Mouse (Mus musculus) limb, embryonic 12.5 days (tissue): ENCODE measurements around the gene Arhgap6. TPM values are rescaled to one million over a fixed set of nuclear protein-coding genes. Genes with fewer than 3 reads are reported as not detected.
A peak's percentile ranks its signal among the peaks of the same experiment; 100 is the strongest.

Experiments
- ATAC-seq: fragments of 200-750 bp; cut with Nextera tagmentation; 2 replicates; pipeline ENCODE4 v1.8.0; 2017; ENCODE audit warnings: low read depth, moderate TSS enrichment; ENCODE audit not compliant: insufficient number of reproducible peaks, insufficient read depth, low FRiP score, low TSS enrichment
- H3K27ac ChIP-seq: fragments of 300-500 bp; sonication (generic); 2 replicates; pipeline ENCODE4 v1.5.1; 2016; ENCODE audit warnings: mild to moderate bottlenecking, moderate library complexity
- H3K27me3 ChIP-seq: fragments of 300-500 bp; sonication (generic); 2 replicates; pipeline ENCODE4 v1.6.1; 2016; ENCODE audit warnings: mild to moderate bottlenecking, moderate library complexity
- H3K36me3 ChIP-seq: fragments of 300-500 bp; sonication (generic); 2 replicates; pipeline ENCODE4 v1.6.1; 2016; ENCODE audit warnings: mild to moderate bottlenecking, moderate library complexity
- H3K4me1 ChIP-seq: fragments of 300-500 bp; sonication (generic); replicated peaks from 2 replicates; pipeline ENCODE4 v1.6.1; 2016
- H3K4me2 ChIP-seq: fragments of 300-500 bp; sonication (generic); 2 replicates; pipeline ENCODE4 v1.6.1; 2016; ENCODE audit warnings: mild to moderate bottlenecking, moderate library complexity
- H3K4me3 ChIP-seq: fragments of 300-500 bp; sonication (generic); replicated peaks from 2 replicates; pipeline ENCODE4 v1.5.1; 2016; ENCODE audit warnings: mild to moderate bottlenecking
- H3K9ac ChIP-seq: fragments of 300-500 bp; sonication (generic); replicated peaks from 2 replicates; pipeline ENCODE4 v1.6.1; 2016; ENCODE audit warnings: mild to moderate bottlenecking, moderate library complexity
- H3K9me3 ChIP-seq: fragments of 300-500 bp; sonication (generic); 2 replicates; pipeline ENCODE4 v1.6.1; 2016; ENCODE audit warnings: mild to moderate bottlenecking, moderate library complexity
- WGBS: fragments of 180-500 bp; shearing (Covaris S2); methylation state at CpG from one replicate; pipeline ENCODE4 v1.1.7; 2016; 5-methylcytosine and 5-hydroxymethylcytosine counted together
- polyA plus RNA-seq: library from polyadenylated mRNA; unstranded; fragments of >200 nt; fragmentation: Nextera tagmentation; extraction: Ambion mirVana; gene quantifications from 2 replicates; pipeline ENCODE4 v1.2.1, GENCODE M21; 2016

The Arhgap6 gene
- polyA plus RNA-seq, 1 experiment from 2014 or later, result 1.3 TPM

DNA sequence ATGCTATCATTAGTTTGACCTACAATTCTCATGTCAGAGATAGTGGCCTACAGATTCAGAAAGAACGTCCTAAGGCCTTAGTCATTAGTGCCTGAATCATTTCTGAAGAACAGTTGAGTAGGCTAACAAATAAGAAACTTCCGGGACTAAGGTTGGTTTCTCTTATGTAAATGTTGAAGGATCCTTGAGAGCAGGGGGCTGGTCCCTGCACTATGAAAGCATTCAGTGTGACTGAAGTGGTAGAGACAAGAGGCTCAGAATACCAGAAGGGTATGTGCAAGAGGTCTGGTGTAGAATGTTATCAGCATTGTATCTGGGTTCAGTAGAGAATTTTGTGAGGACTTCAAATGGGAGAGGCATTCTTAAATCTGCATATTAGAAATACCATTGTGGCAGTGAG lies 185.5 kb downstream of the Arhgap6 start:
- Histone ChIP-seq H3K4me3 (no peak overlapping the region), H3K36me3 (no peaks in the 10 kb centered on the region), H3K27me3 (peaks cover 16% of the 10 kb centered on the region), H3K4me2 (no peak overlapping the region), H3K9ac (no peak overlapping the region), H3K9me3 (no peaks in the 10 kb centered on the region), H3K4me1 (no peaks in the 10 kb centered on the region), H3K27ac (no peak overlapping the region)
- WGBS, result 74% methylated on average over 2 of the region's 2 CpGs
- ATAC-seq, result no peak

- no peaks in the 10 kb centered on the region for H3K9me3 ChIP-seq
- H3K27ac ChIP-seq, result no peak overlapping the region
- H3K27me3 ChIP-seq, result peaks cover 16% of the 10 kb centered on the region
- no peak for ATAC-seq
- no peaks in the 10 kb centered on the region for H3K36me3 ChIP-seq
- H3K4me3 ChIP-seq, result no peak overlapping the region
- H3K4me1 ChIP-seq, result no peaks in the 10 kb centered on the region
- H3K4me2 ChIP-seq, result no peak overlapping the region
- 65% methylated on average over 1 of the region's 1 CpGs for WGBS
- H3K9ac ChIP-seq, result no peak overlapping the region
Measured at GRCm38 (mm10) chrX:169007066-169007465, 212.2 kb downstream of the Arhgap6 start.

DNA sequence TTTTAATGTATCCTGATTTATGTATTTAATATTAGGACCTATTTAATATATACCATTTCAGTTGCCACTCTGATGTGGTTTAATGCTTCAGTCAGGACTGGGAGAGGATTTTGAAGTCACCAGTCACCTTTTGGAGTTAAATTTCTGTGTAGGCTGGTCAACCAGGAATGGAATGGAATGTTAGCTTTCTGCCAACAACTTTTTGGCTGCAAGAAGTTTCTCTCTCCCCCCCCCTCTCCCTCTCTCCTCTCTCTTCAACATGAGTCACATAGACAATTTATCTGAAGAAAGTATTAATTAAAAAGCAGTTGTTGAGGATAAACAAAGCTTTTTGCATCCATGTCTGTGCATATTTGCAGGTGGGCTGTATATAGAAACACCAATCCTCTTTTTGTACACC lies 217.8 kb downstream of the Arhgap6 start:
- no peak overlapping the region for H3K4me2 ChIP-seq
- ATAC-seq, result no peak
- H3K4me1 ChIP-seq, result no peaks in the 10 kb centered on the region
- no peak overlapping the region for H3K4me3 ChIP-seq
- H3K27me3 ChIP-seq, result peaks cover 9% of the 10 kb centered on the region; the same call in 1 of the 2 replicates
- H3K36me3 ChIP-seq, result no peaks in the 10 kb centered on the region
- H3K9ac ChIP-seq, result no peak overlapping the region
- no peaks in the 10 kb centered on the region for H3K9me3 ChIP-seq
- no peak overlapping the region for H3K27ac ChIP-seq

- Histone ChIP-seq H3K9ac (no peak overlapping the region), H3K4me2 (no peak overlapping the region), H3K27ac (no peak overlapping the region), H3K27me3 (peaks cover 32% of the 10 kb centered on the region), H3K9me3 (no peaks in the 10 kb centered on the region), H3K4me3 (no peak overlapping the region), H3K36me3 (no peaks in the 10 kb centered on the region), H3K4me1 (no peaks in the 10 kb centered on the region)
- WGBS, result 93% methylated on average over 1 of the region's 1 CpGs
- no peak for ATAC-seq
Measured at GRCm38 (mm10) chrX:169034390-169034789, 239.5 kb downstream of the Arhgap6 start.

DNA sequence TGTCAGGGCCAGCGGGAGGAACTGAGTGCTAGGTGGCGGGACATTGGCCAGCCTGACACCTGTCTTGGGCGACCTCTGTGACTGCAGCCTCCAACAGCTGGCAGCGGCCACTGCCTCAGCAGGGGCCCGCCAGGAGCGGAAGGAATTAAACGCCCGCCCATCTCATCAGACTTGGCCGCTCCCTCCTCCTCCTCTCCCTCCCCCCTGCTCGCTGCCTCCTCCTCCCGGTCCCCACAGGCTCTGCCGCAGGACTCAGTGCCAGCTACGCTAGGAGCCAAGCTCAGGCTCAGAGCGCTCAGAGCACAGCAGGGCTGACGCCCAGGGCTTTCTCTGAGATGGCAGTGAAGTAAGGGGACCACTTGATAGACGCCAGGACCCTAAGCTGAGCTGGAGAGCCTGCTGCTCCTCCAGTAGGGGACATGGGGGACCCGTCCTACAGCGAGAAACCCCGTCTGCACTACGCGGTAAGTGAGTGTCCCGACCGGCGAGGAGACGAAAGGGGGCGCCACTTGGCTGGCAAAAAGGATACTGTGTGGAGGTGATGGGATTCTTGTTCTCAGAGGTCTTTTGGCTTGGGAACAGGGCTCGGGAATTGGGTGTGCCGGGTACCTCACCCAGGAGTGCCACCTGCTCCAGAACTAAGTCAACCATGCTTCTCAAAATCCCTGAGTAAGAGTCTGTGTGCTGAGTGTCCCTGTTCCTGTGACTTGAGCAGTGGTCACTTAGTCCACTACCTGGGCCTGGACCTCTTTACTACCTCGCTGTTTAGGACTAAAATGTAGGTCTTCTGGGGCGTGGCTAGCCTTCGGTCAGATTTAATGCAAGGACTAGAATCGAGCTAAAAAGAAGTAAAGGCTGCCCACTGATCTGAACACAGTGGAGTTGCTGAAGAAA lies 241.8 kb downstream of the Arhgap6 start:
- H3K9ac ChIP-seq, result no peak overlapping the region
- peak overlapping the region; percentile 63 for H3K4me2 ChIP-seq
- 19% methylated on average over 32 of the region's 32 CpGs for WGBS
- no peak overlapping the region for H3K27ac ChIP-seq
- H3K4me1 ChIP-seq, result no peaks in the 10 kb centered on the region
- H3K9me3 ChIP-seq, result no peaks in the 10 kb centered on the region
- no peaks in the 10 kb centered on the region for H3K36me3 ChIP-seq
- peak; percentile 88; the same call in 1 of the 2 replicates for ATAC-seq
- peaks cover 26% of the 10 kb centered on the region for H3K27me3 ChIP-seq
- peak overlapping the region; percentile 35 for H3K4me3 ChIP-seq

DNA sequence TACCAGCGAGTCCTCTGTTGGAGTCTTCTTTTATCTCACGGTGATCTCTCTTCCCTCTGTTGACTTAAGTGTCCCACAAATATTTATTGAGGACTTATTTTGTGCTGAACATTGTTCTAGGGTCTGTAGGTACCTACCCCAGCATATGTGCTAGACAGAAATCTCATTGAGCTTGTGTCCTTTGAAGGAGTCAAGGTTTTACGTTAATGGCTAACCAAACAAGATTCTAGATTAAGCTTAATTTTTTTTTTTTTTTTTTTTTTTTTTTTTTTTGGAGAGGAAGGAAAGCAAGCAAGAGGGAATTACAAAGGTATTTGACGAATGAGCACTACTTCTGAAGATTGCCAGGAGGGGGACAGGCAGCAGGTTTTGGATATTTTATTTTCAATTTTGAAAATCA lies 242.5 kb downstream of the Arhgap6 start:
- H3K4me1 ChIP-seq, result no peaks in the 10 kb centered on the region
- peaks cover 26% of the 10 kb centered on the region for H3K27me3 ChIP-seq
- no peak overlapping the region for H3K4me3 ChIP-seq
- 49% methylated on average over 4 of the region's 4 CpGs for WGBS
- H3K9me3 ChIP-seq, result no peaks in the 10 kb centered on the region
- H3K9ac ChIP-seq, result no peak overlapping the region
- 0 out of 2 replicates have a peak overlapping the region, but pooled peaks have one; percentile 63 for H3K4me2 ChIP-seq
- no peaks in the 10 kb centered on the region for H3K36me3 ChIP-seq
- ATAC-seq, result no peak
- no peak overlapping the region for H3K27ac ChIP-seq

DNA sequence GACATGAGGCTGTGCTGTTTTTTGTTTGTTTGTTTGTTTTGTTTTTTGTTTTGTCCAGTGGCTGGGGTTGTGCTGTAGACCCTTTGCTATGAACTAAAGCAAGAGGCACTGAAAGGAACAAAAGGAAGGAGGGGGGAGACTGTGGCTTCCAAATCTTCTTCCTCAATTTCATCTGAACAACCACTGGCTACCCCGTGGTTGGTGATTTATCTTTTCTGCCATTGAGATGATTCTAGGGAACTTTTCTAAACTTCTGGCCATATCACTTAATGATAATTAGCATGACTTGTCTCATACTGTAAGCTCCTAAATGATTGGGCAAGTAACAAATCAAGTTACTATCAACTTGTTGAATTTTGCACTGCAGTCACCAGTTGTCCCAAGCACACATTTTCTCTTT lies 249.0 kb downstream of the Arhgap6 start:
- Histone ChIP-seq H3K27me3 (peaks cover 8% of the 10 kb centered on the region; the same call in 1 of the 2 replicates), H3K4me1 (no peaks in the 10 kb centered on the region), H3K36me3 (no peaks in the 10 kb centered on the region), H3K4me3 (no peak overlapping the region), H3K4me2 (no peak overlapping the region), H3K27ac (no peak overlapping the region), H3K9ac (no peak overlapping the region), H3K9me3 (no peaks in the 10 kb centered on the region)
- no peak for ATAC-seq
- WGBS, result 79% methylated on average over 1 of the region's 1 CpGs

- H3K36me3 ChIP-seq, result no peaks in the 10 kb centered on the region
- H3K9me3 ChIP-seq, result no peaks in the 10 kb centered on the region
- H3K4me3 ChIP-seq, result no peak overlapping the region
- H3K27ac ChIP-seq, result no peak overlapping the region
- 47% methylated on average over 3 of the region's 3 CpGs for WGBS
- H3K4me2 ChIP-seq, result no peak overlapping the region
- H3K27me3 ChIP-seq, result peaks cover 8% of the 10 kb centered on the region; the same call in 1 of the 2 replicates
- H3K4me1 ChIP-seq, result no peaks in the 10 kb centered on the region
- ATAC-seq, result no peak
- no peak overlapping the region for H3K9ac ChIP-seq
Measured at GRCm38 (mm10) chrX:169047595-169047994, 252.7 kb downstream of the Arhgap6 start.

DNA sequence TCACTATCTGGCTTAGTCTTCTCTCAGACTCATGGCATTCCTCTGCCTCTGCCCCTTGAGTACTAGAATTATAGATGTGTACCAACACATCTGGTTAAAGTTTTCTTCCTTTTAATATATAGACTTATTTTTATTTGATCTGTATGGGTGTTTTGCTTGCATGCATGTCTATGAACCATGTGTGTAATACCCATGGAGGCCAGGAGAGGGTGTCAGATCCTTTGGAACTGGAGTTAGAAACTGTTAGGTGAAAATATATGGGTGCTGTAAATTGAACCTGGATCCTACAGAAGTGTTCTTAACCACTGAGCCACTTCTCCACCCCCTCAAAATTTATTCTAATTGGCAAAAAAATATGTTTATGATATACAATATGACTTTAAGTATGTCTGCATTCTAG lies 254.7 kb downstream of the Arhgap6 start:
- no peak for ATAC-seq
- no peaks in the 10 kb centered on the region for H3K9me3 ChIP-seq
- H3K36me3 ChIP-seq, result no peaks in the 10 kb centered on the region
- H3K27ac ChIP-seq, result no peak overlapping the region
- no peaks in the 10 kb centered on the region for H3K4me1 ChIP-seq
- H3K4me2 ChIP-seq, result no peak overlapping the region
- no peak overlapping the region for H3K9ac ChIP-seq
- H3K4me3 ChIP-seq, result no peak overlapping the region
- H3K27me3 ChIP-seq, result peaks cover 15% of the 10 kb centered on the region

DNA sequence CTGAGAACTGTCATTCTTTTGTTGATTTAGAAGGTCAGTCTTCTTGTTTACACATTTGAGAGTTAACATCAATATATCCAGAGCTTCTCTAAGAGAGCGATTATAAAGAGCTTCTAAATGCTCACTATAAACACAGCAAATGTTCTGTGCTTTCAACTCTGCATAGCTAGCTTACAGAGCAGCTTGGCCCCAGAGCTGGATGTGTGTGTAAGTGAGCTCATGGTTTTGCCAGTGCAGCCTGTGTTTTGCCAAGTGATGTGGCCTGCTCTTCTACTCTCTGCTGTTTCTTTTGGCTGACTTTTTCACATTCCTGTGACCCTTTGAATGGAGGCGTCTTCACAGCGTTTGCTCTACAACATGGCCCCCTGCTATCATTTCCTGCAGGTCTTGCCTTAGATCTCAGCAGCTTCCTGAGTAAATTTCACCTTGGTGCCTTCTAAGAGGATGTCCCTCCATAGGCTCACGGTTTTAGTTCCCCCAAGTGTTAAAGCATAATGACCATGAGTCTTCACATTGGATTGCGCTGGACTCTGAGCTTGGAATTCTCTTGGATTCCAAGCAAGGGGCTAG lies 259.1 kb downstream of the Arhgap6 start:
- no peak overlapping the region for H3K4me3 ChIP-seq
- H3K9me3 ChIP-seq, result no peaks in the 10 kb centered on the region
- no peak overlapping the region for H3K27ac ChIP-seq
- H3K36me3 ChIP-seq, result no peaks in the 10 kb centered on the region
- H3K27me3 ChIP-seq, result peaks cover 15% of the 10 kb centered on the region
- H3K4me2 ChIP-seq, result no peak overlapping the region
- H3K4me1 ChIP-seq, result no peaks in the 10 kb centered on the region
- no peak for ATAC-seq
- H3K9ac ChIP-seq, result no peak overlapping the region
- WGBS, result 42% methylated on average over 5 of the region's 5 CpGs

DNA sequence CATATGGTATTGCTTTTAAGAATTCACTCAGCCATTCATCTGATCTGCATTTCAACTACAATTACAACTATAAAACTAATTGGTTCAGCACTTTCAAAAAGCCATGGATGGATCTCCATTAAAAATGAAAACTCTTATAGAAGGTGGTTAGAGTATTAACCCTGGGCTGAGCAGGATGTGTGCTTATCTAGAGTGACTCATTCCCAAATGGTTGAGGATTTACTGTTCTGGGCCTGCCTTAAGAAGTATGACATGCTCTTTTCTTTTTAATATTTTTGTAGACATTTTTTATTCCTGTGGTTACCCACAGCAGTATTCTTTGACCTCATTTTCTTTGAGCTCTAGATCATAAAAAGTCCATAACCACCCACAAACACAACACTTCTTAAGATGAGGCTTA lies 267.7 kb downstream of the Arhgap6 start:
- H3K27me3 ChIP-seq, result peaks cover 18% of the 10 kb centered on the region
- no peaks in the 10 kb centered on the region for H3K4me1 ChIP-seq
- H3K36me3 ChIP-seq, result no peaks in the 10 kb centered on the region
- H3K9ac ChIP-seq, result no peak overlapping the region
- H3K4me3 ChIP-seq, result no peak overlapping the region
- H3K27ac ChIP-seq, result no peak overlapping the region
- H3K4me2 ChIP-seq, result no peak overlapping the region
- ATAC-seq, result no peak
- H3K9me3 ChIP-seq, result no peaks in the 10 kb centered on the region
